Mouse (Mus musculus) monocyte, adult 2 months (primary cell): Measurements from ENCODE around the gene Epp13.
"Not testable (repeated sequence)": the region's sequence is repeated elsewhere in the genome, so short reads cannot be mapped to it uniquely, and the experiment has no call there.

Experiments used
- DNase-seq, 2 experiments: peaks; one replicate each; pipeline ENCODE4 v3.0.0; 2022; ENCODE audit warnings: low spot score in 2 of 2, low read depth in 1 of 2

Gene Epp13

DNA sequence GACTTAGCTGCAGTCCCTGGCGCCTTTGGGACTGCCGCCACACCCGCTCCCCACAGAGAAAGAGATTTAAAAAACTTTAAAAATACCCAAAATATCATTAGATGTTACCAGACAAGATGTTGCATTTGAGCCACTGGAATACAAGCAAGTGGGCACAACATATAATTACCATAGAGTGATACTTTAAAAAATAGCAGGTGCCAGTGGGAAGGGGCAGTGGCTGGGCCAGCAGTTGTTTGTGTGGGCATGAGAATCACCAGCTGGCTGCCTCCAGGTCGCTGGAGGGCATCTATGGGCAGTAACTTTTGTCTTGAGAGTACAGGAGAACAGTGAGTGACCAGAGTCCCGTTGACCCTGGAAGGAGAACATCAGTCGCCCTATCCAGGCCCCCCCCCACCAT lies at the start of gene Epp13:
Gene Epp13 (plus strand): TSS at position 301 of the 400 bp plus-strand sequence.
- no peak for DNase-seq

DNA sequence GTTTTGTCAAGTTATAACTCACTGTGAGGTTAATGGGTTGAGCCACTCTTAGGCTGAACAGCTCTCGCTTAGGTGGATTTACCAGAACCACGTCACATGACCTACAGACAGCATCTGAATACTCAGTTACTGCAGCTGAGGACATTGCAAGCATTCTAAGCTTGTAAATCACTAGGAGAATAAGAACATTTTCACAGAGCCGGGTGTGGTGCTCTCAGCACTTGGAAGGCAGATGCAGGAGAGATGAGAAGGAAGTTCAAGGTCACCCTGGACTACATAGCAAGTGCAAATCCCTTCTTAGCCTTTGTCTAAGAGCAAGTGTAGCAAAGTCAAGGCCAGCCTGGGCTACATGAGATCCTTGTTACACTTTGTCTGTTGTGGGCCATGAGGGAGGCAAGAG lies 48.3 kb upstream of the Epp13 start:
- no peak for DNase-seq

DNA sequence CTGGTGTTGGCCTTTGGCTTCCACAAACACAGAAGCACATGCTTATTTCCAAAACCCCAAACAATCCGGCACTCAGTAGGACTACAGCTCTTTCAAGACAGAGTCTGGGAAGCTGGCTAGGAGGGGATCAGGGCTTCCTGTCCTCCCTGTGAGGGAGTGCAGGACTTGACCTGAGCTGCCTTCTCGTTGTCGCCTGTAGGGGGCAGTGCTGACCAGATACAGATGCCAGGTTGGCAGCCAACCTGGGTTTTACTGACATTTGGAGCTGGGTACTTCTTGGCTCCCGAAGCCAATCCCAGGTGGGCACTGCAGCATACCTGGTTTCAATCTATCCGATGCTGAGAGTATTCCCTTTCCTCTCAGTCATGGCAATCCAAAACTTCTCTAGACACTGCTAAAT lies 39.4 kb upstream of the Epp13 start:
- no peak for DNase-seq

DNA sequence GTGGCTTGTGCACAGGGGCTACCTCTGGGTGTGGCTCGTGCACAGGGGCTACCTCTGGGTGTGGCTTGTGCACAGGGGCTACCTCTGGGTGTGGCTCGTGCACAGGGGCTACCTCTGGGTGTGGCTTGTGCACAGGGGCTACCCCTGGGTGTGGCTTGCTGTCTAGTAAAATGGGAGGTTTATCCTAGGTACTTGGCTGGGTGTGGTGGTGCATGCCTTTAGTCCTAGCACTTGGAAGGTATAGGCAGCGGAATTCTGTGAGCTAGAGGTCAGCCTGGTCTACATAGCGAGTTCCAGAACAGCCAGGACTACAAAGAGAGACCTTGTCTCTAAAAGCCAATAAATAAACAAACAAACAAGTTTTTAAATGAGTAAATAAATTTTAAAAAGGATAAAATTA lies 37.8 kb upstream of the Epp13 start:
- not testable (repeated sequence) for DNase-seq

DNA sequence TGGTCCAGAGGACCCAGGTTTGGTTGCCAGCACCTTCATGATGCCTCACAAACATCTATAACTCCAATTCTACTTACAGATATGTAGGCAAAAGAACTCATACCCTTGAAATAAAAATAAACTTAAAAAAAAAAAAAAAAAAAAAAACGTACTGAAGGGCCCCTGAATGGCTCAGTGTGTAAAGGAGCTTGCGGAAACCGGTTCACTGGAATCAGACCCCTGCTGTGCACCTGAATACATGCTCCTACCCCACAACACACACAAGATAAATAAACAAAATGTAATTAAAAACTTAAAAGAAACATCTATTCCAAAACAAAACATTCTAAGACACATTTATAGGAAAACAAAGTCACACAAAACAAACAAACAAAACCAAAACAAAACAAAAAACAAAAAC lies 32.4 kb upstream of the Epp13 start:
- DNase-seq: no peak

DNA sequence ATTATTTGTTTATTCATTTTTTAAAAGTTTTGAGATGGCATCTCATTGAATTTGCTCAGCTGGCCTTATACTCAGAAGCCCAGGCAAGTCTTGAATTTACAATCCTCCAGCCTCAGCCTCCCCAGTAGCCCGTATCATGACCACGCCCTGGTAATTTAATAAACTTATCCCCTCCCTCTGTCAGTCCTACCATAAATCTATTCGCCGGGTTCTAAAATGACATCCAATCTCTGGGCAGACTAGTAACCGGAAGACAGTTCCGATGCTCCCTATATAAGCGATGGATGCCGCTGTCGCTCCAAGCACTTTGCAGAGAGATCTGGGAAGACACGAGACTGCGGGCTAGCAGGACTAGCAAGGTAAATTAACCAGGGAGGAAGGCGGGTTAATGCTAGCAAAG lies 30.5 kb upstream of the Epp13 start, which contains the start of gene Zscan5b:
Gene Zscan5b (plus strand): TSS at position 301 of the 400 bp plus-strand sequence.
- no peak for DNase-seq

DNA sequence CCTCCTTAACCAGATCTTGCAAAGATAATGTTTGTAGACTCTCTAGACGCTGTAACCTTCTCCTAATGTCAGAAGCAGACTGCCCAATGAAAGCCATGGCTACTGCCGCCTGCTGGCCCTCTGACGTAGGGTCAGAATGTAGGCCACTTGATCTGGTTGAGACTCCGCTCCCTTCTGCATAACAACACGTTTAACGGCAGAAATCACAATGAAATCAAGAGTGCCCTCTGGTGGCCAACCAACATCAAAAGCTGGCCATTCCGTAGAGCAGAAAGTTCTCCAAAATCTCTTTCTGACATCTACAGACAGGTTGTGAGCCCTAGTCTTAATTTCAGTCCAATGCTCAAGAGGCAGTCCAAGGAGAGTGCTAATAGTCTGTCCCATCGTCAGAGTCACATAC lies 24.0 kb upstream of the Epp13 start:
- DNase-seq: not testable (repeated sequence)

DNA sequence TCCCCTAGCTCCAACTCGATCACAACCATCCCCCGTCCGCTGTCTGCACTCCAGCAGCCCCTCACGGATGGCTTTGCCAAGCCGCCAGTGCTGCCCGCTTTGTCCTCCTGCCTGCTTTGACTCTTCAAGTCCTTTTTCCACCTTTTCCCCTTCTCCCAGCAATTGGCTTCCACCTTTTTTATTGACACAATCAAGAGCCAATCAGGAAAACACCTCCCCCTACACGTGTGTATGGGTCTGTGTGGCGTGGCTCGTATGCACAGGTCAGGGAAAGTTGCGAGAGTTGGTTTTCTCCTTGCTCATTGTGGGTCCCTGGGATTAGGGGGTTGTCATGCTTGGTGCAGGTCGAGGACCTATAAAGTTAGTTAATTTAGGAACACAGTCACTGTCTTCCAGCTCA lies 12.7 kb upstream of the Epp13 start:
- no peak for DNase-seq

DNA sequence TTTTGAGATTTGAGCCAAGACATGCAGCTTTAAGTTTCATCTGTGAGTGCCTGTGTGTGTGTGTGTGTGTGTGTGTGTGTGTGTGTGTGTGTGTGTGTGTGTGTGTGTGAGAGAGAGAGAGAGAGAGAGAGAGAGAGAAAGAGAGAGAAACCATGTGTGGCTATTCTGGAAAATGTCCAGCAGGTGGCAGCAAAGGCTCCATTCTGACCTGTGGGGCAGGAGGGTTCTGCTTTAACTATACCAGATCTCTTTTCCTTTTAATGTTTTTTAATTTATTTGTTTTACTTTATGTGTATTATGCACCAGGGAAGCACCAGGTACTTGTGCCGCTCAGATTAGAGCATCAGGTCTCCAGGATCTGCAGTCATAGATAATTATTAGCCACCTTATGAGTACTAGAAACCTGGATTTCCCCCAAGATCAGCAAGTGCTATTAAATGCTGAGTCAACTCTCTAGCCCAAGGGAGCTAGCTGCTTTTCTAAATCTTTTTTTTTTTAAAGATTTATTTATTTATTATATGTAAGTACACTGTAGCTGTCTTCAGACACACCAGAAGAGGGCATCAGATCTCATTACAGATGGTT lies 11.6 kb upstream of the Epp13 start:
- DNase-seq: not testable (repeated sequence)

DNA sequence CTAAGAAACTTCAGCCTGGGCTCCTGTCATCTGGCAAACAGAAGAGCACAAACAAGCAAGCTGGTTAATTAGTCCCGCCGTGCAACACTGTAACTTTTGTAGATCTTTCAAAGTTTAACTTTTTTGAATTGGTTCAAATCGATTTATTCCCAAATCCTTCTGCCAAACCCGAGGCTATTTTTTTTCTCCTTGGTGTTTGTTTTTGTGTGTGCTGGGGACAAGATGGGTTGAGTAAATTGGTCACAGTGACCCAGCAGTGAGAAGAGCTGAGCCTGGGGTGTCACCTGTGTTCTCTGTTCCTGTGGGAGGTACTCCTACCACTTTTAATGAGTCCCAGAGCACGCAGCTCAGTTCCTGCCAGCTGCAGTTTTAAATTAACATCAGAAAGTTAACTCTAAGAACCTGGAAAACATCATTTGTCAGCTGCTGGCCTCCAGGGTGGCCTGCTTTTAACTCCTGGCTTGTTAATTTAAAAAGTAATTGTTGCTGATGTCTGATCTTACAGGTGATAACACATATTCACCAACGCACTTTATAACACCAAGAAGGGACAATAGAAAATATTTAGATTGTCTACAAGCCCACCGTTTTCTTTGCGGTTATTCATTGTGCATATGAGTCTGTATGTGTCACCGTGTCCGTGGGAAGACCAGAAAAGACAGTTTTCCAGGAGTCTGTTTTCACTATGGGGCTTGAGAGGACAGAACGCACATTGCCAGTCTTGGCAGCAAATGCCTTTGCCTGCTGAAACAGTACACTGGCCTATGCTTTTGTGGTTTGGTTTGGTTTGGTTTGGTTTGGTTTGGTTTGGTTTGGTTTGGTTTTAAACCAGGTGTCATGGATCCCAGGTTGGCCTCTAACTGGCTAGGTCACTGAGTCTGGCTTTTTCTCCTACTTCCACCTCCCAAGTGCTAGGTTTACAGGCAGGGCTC lies 7.9 kb upstream of the Epp13 start:
- no peak for DNase-seq

DNA sequence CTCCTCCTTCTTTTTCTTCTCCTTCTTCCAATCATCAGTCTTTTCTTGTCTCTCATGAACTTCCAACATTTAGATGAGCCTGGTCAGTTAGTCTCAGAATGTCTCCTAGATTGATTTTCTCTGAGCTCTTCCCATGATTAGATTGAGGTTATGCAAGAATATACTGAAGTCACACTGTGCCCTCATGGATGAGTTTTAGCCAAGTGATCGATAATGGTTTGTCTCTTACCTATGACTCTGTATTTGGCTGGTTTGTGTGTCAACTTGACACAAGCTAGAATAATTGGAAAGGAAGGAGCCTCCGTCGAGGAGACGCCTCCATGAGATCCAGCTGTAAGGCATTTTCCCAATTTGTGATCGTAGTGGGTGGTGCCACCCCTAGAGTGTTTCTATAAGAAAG lies 1.9 kb downstream of the Epp13 start:
- no peak for DNase-seq

DNA sequence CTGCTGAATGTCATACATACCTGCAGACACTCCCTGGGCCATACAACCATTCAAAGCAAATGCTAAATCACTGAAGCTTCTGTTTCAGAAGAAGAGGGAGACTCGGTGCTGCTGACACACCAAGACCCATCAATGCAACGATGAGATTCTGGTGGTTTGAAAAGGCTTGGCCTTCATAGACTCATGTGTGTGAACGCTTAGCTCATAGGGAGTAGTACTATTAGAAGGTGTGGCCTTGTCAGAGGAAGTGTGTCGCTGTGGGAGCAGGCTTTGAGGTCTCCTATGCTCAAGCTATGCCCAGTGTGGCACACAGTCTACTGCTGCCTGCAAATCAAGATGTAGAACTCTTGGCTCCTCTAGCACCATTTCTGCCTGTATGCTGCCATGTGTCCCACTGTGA lies 4.9 kb downstream of the Epp13 start:
- no peak for DNase-seq

DNA sequence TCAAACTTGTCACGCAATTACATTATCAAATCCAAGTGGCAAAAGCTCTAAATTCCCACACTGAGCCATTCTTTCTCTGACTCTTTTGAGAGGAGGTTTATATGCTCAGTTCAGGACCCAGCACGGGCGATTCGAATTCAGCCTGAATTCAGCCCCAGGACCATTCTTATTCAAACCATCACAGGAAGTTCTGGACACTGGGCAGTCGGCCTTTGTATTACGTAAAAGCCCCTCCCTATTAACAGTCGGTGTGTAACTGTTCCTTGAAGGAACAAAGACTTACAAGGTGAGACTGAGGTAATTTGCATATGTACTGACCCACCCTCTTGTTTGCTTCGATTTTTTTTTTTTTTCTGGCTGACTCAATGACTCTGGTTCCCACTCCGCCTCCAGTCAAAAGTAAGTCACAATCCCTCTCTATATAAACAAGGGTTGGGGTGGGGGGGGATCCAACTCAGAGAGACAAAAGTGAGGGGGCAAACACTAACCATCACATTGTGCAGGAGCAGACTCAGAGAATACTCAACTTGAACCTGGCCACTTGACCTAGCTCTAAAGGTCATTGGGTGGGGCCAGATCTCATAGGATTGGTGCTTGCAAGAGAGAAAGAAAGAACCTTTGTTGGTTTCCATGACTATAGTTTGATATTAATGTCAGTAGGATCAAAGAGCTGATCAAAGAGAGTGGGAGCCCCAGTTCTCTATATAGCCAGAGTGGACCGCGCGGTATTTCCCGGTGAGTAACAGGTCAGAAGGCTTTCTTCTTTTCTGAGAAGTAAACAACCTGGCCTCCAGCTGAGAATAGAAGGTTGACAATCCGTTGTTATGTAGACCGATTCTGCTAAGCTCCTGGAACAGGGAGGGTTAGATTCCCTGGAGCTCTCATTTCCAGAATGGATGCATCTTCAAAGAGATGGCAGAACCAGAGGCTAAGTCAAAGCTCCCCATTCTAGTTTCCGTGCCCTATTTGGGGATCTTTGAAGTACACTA lies 6.0 kb downstream of the Epp13 start:
- no peak for DNase-seq

DNA sequence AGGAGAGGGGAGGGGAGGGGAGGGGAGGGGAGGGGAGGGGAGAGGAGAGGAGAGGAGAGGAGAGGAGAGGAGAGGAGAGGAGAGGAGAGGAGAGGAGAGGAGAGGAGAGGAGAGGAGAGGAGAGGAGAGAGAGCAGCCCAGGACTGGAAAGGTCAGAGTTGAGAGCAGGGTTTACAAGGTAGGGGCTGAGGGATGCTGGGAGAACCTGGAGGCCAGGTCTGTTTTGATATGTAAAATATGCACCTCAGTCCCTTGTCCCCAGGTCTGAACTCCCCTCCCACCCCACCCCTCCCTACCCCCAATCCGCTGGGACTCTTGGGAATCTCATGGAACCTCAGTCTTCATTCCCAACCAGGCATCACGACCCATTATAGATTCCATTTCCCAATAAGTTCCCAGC lies 7.5 kb downstream of the Epp13 start:
- not testable (repeated sequence) for DNase-seq

DNA sequence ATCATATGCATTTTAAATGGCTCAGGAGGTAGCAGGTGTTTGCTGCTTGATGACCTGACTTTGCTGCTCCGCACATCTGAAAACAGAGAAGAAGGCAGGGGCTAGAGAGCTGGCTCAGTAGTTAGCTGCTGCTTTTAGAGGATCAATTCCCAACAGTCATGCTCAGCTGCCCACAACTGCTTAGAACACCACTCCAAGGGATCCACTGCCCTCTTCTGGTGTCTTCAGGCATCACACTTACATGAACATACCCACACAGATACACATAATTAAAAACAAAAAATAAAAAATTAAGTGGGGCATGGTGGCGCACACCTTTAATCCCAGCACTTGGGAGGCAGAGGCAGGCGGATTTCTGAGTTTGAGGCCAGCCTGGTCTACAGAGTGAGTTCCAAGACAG lies 9.6 kb downstream of the Epp13 start:
- no peak for DNase-seq

DNA sequence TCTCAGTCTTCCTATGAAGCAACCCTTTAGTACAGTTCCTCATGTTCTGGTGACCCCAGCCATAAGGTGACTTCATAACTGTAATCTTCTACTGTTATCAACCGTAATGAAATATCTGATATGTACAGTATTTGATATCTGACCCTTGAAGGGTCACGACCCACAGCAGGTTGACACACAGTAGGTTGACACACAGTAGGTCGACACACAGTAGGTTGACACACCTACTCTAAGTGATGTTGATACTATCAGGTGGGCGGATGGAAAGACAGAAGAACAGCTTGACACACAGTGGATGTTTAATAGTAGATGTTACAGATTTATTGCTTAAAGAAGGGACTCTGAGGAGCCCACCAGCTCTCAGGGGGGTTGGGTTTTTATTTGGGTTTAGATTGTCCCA lies 10.5 kb downstream of the Epp13 start:
- DNase-seq: no peak

DNA sequence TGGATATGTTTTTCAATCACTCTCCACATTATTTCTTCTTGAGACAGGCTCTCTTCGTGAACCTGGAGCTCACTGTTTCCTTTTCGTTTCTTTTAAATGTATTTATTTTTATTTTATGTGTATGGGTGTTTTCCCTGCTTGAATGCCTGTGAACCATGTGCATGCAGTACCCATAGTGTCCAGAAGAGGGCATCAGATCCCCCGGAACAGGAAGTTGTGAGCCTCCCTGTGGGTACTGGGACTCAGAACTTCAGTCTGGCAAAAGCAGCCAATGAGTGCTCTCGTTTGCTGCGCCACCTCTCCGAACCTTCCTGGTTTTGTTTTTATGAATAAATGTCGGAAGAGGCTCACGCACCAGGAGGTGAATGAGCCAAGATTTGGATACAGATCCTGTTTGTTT lies 13.2 kb downstream of the Epp13 start:
- DNase-seq: peak in 1 of 2 experiments; percentile 6

DNA sequence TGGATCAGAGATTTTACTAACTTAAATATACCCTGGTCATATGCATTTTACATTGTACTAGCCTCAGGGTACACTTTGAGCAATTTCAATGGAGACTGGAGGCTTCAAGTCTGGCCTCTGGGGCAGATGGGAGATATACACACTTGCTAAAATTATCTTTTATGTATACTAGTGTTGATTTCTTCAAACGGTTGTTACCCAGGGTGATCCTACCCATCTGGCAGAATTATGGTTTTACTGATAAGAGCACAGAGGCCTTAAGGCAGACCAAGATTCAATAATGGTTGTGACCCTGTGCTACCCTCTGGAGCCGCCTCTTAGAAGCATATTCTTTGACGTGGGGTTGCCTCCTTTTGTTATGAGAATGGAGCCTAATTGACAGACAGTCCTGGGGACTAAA lies 25.4 kb downstream of the Epp13 start:
- DNase-seq: no peak

DNA sequence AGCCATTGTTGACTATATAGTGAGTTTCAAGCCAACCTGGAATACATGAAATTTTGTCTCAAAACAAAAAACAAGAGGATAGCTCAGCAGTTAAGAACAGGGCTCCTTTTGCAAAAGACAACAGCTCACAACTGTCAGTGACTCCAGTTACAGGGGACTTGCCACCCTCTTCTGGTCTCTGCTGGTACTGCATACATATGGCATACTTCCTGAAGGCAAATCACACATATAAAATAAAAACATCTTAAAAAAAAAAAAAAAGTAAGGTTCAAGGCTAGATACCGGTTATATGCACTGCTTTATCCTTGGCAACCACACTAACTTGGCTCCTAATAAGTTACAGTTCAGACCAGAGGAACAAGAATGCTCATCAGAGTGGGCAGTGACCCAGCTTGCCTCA lies 30.2 kb downstream of the Epp13 start:
- peak in 1 of 2 experiments; percentile 58 for DNase-seq

DNA sequence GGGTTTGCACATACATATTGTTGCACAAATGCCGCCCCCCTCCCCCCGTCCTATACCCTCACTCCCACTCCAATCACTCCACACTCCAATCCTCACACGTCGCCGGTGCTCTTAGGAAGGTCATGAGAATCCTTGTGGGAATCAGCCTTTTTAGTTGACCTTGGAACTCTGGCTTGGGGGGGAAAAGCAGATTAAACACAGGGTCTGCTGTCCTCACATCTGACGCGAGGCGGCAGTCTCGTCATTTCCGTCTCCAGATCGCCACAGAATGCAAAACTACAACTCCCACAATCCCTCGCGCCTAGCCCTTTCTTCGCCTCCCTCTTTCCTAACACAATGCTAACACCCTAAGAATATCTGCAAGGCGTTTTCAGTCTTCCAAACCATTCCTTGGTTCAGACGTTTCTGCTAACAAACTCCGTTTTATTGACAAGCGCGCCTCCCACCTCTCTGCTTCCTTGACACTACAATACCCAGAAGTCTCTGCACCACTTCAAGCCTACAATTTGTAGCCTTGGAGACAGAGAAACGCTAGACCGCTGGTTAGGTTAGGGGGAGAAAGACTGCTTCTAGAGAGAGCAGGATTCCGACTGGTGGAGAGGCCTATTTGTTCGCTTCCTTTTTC lies 31.1 kb downstream of the Epp13 start:
- DNase-seq: peak; percentile 41 to 64

DNA sequence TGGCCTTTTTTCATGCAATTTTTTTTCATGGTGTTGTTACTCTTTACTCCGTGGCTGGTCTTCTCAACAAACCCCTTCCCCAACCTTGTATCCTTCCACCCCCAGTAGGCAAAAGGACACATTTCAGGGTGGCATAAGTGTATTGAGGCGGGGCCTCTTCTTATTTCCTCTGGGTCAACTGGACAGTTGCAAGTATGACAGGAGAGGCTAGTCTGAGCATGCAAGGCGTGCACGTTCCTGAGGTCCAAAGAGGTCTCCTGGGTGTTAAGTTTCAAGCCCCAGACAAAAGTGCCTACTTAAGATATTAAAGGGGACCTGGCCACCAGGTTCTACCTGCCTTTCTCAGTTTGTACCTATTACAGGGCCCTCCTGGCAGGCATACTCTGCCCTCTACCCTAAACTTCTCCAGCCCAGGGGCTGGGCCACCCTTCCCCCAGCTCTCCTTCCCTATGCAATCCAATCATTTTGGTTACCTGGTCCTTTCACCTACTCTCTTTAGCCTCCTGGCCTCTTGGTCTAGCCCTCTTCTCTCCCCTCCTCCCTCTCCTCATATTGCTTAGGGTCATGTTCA lies 32.0 kb downstream of the Epp13 start:
- no peak for DNase-seq
